Mouse (Mus musculus): ENCODE data around the gene Gtf2h2. TPM values are rescaled to one million over a fixed set of nuclear protein-coding genes. Genes with fewer than 3 reads are reported as not detected.
"Not testable (repeated sequence)": the region's sequence is repeated elsewhere in the genome, so short reads cannot be mapped to it uniquely, and the experiment has no call there.

Gene Gtf2h2
- polyA plus RNA-seq, 1 experiment from 2014 or later, result 39.9 TPM

DNA sequence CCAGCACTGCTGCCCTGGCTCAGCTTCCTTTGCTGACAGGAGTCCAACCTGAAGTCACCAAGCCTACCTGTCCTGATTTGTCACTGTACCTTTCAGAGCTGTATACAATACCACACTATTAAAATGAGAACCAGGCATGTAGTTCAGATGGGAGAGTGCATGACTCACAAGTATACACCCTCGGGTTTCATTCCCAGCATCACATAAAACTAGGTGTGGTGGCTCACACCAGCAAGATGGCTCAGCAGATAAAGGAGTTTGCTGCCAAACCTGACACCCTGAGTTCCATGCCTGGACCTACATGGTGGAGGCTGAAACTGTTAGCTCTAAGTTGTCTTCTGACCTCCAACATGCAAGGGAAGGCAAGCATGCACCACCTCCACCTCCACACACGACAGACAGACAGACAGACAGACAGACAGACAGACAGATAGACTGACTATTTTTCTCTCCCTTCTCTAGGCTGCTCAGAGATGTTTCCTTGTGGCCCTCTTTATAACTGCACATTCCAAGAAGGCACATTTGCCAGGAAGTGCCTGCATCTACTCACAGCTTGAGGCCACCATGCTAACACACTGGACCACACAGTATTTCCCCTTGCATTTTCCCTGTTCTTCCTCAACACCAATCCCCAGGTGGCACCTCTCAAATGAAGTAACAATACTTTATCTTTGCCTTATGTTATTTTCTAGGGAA is 28.7 kb downstream of the Gtf2h2 start:
- H3K27me3 ChIP-seq, result no peaks in the 10 kb centered on the region

DNA sequence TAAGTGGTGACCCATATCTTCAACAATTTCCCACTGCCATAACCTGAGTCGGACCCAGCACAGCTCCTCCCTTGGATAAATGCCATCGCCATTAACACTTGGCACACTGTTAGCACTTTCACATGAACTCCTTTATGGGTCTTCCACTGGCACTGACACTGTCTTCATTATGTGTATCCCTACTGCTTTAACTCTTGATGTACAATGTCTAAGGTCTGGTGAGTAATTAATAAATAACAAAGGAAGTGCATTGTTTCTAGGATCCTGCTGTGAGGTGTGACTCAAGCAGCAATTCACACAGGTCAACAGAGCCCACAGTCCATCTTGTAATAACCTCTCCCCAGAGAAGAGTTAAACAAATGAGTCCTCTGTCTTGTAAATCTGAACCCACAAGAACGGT is 31.0 kb downstream of the Gtf2h2 start:
- Histone ChIP-seq H3K4me3 (no peak overlapping the region), H3K9me3 (replicated peaks) (no peaks in the 10 kb centered on the region), H3K4me1 (replicated peaks) (no peaks in the 10 kb centered on the region), H3K4me2 (no peak overlapping the region), H3K9ac (no peak overlapping the region), H3K27me3 (no peaks in the 10 kb centered on the region), H3K36me3 (peaks cover 9% of the 10 kb centered on the region; the same call in 1 of the 2 replicates), H3K27ac (no peak overlapping the region)
- 76% methylated on average over 3 of the region's 3 CpGs for WGBS
- no peak for ATAC-seq (replicated peaks; ENCODE audit: insufficient number of reproducible peaks, insufficient read depth, low FRiP score, low read depth)

More for the DNA sequence above, 28.7 kb downstream of the Gtf2h2 start:
- no peak overlapping the region for H3K9ac ChIP-seq
- H3K36me3 ChIP-seq, result peaks cover 30% of the 10 kb centered on the region
- ATAC-seq (replicated peaks; ENCODE audit: insufficient number of reproducible peaks, insufficient read depth, low FRiP score, low read depth), result no peak
- H3K4me3 ChIP-seq, result no peak overlapping the region
- H3K4me2 ChIP-seq, result no peak overlapping the region
- H3K9me3 ChIP-seq (replicated peaks), result no peaks in the 10 kb centered on the region
- WGBS, result 83% methylated on average over 2 of the region's 2 CpGs
- H3K4me1 ChIP-seq (replicated peaks), result no peaks in the 10 kb centered on the region
- no peak overlapping the region for H3K27ac ChIP-seq

DNA sequence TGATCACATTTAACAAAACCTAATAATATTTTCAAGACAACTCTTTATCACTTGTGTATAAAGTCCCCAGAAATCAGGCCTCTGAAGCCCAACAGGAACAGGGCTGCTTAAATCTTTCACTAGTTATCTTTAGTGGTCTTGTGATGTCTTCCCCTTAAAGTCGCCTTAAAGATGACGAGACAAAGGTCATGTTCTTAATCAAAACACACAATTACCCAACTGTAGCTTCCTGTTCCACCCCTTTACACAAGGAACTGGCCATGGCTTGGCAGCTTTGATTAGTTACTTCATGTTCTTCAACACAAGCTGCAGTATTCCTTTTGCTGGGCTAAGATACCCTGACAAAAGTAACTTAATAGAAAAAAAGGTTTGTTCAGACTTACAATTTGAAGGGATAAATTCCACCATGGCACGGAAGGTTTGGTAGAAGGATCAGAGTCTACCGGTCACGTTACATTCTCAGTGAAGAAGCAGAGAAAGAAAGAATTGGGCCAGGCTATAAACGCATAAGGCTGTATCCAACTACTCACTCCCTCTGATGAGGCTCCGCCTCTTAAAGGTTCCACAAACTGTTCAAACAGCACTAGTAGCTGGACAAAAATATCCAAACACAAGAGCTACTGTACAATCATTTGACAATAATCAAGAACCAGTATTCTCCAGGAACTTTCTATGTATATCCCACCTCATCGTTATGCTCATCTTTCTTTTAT is 39.8 kb downstream of the Gtf2h2 start, which contains the start of gene Naip1:
Naip1 (minus strand) TSS at position 455 of the 713 bp plus-strand sequence.
- H3K9ac ChIP-seq; H3K4me3 ChIP-seq; H3K27ac ChIP-seq; H3K4me2 ChIP-seq; H3K36me3 ChIP-seq; ATAC-seq (replicated peaks; ENCODE audit: insufficient number of reproducible peaks, insufficient read depth, low FRiP score, low read depth); H3K4me1 ChIP-seq (replicated peaks); H3K9me3 ChIP-seq (replicated peaks); H3K27me3 ChIP-seq: not testable (repeated sequence)
- WGBS, result 74% methylated on average over 8 of the region's 8 CpGs

DNA sequence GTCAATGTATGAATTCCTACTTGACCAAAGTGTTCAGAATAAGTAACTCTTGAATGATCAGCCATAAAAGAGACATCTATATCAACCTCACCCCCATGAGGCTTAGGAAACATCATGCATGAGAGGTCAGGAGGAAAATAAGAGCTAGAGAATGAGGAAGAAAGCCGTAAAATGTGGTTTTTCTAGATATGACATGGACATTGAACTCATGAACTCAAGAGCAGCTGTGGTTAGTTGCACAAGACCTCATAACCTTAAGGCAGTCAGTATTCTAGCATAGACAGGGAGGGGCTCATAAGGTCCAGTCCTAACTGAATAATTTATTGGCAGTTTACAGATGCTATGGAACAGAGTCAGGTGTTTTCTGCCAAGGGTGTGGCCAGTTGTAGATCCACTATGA is 42.9 kb downstream of the Gtf2h2 start:
- 73% methylated on average over 1 of the region's 1 CpGs for WGBS

DNA sequence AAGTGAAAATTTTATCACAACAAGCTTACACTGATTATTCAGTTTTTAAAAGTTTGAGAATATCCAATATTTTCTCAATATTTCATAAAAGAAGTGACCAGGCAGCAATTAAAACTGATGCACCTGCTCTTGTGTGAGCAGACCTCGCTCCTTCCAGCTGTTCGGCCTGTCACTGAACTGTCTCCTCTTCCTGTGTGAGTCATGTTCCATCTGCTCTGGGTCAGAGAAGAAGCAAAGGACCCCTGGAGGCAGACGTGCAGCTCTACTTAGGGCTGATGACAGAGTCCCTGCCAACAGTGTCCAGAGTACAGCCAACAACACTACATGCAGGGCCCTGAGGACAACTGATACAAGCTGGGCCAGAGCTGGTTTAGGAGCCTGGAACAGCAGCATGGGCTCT is 52.3 kb downstream of the Gtf2h2 start:
- Histone ChIP-seq H3K9ac (no peak overlapping the region), H3K9me3 (replicated peaks) (no peaks in the 10 kb centered on the region), H3K27ac (no peak overlapping the region), H3K4me1 (replicated peaks) (no peaks in the 10 kb centered on the region), H3K36me3 (no peaks in the 10 kb centered on the region), H3K4me2 (no peak overlapping the region), H3K4me3 (no peak overlapping the region), H3K27me3 (no peaks in the 10 kb centered on the region)
- WGBS, result 47% methylated on average over 3 of the region's 3 CpGs
- no peak for ATAC-seq (replicated peaks; ENCODE audit: insufficient number of reproducible peaks, insufficient read depth, low FRiP score, low read depth)

More for the DNA sequence above, 42.9 kb downstream of the Gtf2h2 start:
- H3K4me3 ChIP-seq, result no peak overlapping the region
- H3K4me1 ChIP-seq (replicated peaks), result no peaks in the 10 kb centered on the region
- no peak overlapping the region for H3K9ac ChIP-seq
- ATAC-seq (replicated peaks; ENCODE audit: insufficient number of reproducible peaks, insufficient read depth, low FRiP score, low read depth), result no peak
- H3K36me3 ChIP-seq, result no peaks in the 10 kb centered on the region
- no peaks in the 10 kb centered on the region for H3K27me3 ChIP-seq
- H3K9me3 ChIP-seq (replicated peaks), result no peaks in the 10 kb centered on the region
- no peak overlapping the region for H3K4me2 ChIP-seq
- no peak overlapping the region for H3K27ac ChIP-seq

DNA sequence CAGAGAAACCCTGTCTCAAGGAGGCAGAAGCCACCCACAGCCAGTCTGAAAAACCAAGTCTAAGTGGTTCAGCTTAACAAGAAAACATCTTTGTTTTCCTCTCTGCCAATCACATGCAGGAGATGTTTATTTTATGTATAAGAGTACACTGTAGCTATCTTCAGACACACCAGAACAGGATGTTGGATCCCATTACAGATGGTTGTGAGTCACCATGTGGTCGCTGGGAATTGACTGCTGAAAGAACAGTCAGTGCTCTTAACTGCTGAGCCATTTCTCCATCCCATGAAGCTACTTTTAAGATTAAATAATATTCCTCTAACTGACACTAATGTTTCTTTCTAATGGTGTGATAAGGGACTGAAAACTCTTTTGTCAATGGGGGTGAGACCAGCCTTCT is 53.7 kb downstream of the Gtf2h2 start:
- Histone ChIP-seq H3K4me3 (no peak overlapping the region), H3K36me3 (no peaks in the 10 kb centered on the region), H3K9me3 (replicated peaks) (no peaks in the 10 kb centered on the region), H3K4me2 (no peak overlapping the region), H3K4me1 (replicated peaks) (no peaks in the 10 kb centered on the region), H3K9ac (no peak overlapping the region), H3K27me3 (no peaks in the 10 kb centered on the region), H3K27ac (no peak overlapping the region)
- no peak for ATAC-seq (replicated peaks; ENCODE audit: insufficient number of reproducible peaks, insufficient read depth, low FRiP score, low read depth)
- WGBS, result 48% methylated on average over 1 of the region's 1 CpGs

DNA sequence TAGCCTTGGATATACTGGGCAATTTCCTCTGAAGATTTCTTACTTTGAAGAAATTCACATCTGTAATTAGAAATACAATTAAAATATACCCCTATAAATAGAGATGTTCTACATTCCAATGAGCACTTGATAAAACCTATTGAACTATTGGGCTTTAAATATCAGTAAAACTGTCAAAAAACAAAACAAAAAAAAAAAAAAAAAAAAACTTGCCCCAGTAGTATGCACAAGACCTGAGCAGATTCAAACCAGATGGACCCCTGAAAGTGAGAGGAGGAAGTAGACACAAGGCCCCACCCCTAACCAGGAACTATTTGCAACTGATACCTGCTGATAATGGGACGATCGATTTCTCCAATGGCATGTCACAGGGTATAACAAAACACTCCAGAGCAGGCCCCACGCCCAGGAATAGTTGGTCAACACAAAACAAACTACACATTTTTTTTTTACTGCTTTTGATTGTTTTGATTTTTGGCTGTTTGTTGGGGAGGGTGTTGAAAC is 55.0 kb downstream of the Gtf2h2 start:
- no peaks in the 10 kb centered on the region for H3K9me3 ChIP-seq (replicated peaks)
- 66% methylated on average over 3 of the region's 3 CpGs for WGBS
- H3K9ac ChIP-seq, result no peak overlapping the region
- H3K4me3 ChIP-seq, result no peak overlapping the region
- H3K27ac ChIP-seq, result no peak overlapping the region
- H3K36me3 ChIP-seq, result no peaks in the 10 kb centered on the region
- no peak for ATAC-seq (replicated peaks; ENCODE audit: insufficient number of reproducible peaks, insufficient read depth, low FRiP score, low read depth)
- no peak overlapping the region for H3K4me2 ChIP-seq
- no peaks in the 10 kb centered on the region for H3K4me1 ChIP-seq (replicated peaks)
- no peaks in the 10 kb centered on the region for H3K27me3 ChIP-seq

DNA sequence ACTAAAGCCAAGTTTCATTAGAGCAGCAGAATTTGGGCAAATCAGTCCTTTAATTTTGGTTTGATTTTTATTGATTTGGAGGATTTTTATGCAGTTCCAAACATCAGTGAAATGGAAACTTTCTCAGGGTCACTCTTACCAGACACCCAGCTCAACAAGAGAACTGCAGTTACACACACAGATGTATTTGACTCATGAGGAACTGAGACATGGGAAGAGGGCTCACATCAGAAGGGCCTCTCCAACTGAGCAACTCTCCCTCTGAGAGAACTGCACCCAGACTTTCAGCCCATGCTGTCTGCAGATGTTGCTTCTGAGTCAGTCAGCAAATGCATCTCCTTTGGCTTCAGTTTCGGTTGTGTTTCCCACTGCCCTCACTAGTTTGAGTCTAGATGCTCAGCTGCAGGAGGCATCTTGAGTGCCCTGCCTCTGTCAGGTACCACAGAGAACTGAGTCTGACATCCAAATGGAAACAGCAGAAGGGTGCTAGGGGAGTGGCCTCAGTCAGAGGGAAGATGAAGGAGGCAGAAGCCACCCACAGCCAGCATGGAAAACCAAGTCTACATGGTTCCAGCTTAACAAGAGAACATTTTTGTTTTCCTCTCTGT is 55.7 kb downstream of the Gtf2h2 start:
- 72% methylated on average over 1 of the region's 1 CpGs for WGBS
- H3K27me3 ChIP-seq; H3K4me3 ChIP-seq; H3K4me2 ChIP-seq; H3K27ac ChIP-seq; H3K36me3 ChIP-seq; H3K9me3 ChIP-seq (replicated peaks); H3K9ac ChIP-seq; H3K4me1 ChIP-seq (replicated peaks); ATAC-seq (replicated peaks; ENCODE audit: insufficient number of reproducible peaks, insufficient read depth, low FRiP score, low read depth): not testable (repeated sequence)

DNA sequence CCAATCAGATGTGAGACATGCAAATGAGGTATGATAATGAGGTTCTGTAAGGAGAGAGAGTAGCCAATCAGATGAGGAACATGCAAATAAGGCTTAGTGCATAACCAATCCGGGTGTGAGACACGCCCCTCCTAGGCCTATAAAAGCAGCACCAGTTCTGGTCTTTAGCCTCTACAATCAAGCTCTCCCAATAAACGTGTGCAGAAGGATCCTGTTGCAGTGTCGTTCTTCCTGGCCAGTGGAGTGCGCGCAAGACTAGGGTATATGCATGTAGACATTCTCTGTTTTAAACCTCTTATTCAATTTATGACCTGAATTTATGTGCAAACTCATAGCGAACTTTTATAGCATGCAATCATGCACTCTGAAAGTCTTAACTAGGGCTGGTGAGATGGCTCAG is 72.4 kb downstream of the Gtf2h2 start:
- not testable (repeated sequence) for ATAC-seq (replicated peaks; ENCODE audit: insufficient number of reproducible peaks, insufficient read depth, low FRiP score, low read depth); H3K9ac ChIP-seq
- WGBS, result 81% methylated on average over 7 of the region's 7 CpGs

DNA sequence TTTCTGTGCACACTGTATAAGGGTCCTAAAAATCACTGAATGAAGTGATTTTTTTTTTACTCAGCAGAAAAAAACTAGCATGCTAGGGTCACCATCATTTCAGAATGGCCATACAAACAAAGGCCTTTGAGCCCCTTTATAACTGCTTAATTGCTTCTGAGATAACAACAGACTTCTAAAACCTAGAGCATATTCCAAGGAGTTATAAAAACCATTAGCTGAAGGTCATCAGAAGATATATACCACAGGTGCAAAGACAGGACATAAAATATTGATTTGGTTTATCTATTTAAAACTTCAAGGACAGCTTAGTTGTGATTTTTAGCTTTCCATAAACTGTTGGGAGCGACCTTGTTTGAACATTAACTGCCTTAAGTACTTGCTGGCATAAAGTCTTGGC is 78.0 kb downstream of the Gtf2h2 start:
- Histone ChIP-seq H3K27ac (no peak overlapping the region), H3K4me1 (replicated peaks) (no peaks in the 10 kb centered on the region), H3K4me3 (no peak overlapping the region), H3K9ac (no peak overlapping the region), H3K36me3 (no peaks in the 10 kb centered on the region), H3K4me2 (no peak overlapping the region), H3K27me3 (no peaks in the 10 kb centered on the region), H3K9me3 (replicated peaks) (no peaks in the 10 kb centered on the region)
- 43% methylated on average over 1 of the region's 1 CpGs for WGBS
- ATAC-seq (replicated peaks; ENCODE audit: insufficient number of reproducible peaks, insufficient read depth, low FRiP score, low read depth), result no peak

More for the DNA sequence above, 72.4 kb downstream of the Gtf2h2 start:
- not testable (repeated sequence) for H3K9me3 ChIP-seq (replicated peaks); H3K27ac ChIP-seq; H3K4me3 ChIP-seq; H3K36me3 ChIP-seq; H3K27me3 ChIP-seq; H3K4me2 ChIP-seq; H3K4me1 ChIP-seq (replicated peaks)

Data from heart, embryonic 15.5 days (tissue).